Mouse (Mus musculus) brown adipose tissue, adult 24 weeks (tissue): ENCODE data around the gene Rnf220. TPM values are rescaled to one million over a fixed set of nuclear protein-coding genes. Genes with fewer than 3 reads are reported as not detected.

Experiments
- H3K27ac ChIP-seq: fragments of 200-500 bp; replicated peaks from 2 replicates; pipeline ENCODE4 v1.5.1; 2012; ENCODE audit warnings: low read depth, mild to moderate bottlenecking, low read length
- H3K4me1 ChIP-seq: fragments of 200-500 bp; 2 replicates; pipeline ENCODE4 v1.6.1; 2012; ENCODE audit warnings: low read length, mixed read lengths; ENCODE audit not compliant: control insufficient read depth, insufficient read depth, insufficient read length
- H3K4me3 ChIP-seq: fragments of 200-500 bp; 2 replicates; pipeline ENCODE4 v1.5.1; 2012; ENCODE audit warnings: low read depth, mild to moderate bottlenecking, low read length, moderate library complexity; ENCODE audit not compliant: insufficient read depth
- polyA plus RNA-seq: library from polyadenylated mRNA; stranded (reverse); fragments of >200 nt; gene quantifications from 2 replicates; pipeline ENCODE4 v1.2.4, GENCODE M21; 2012; ENCODE audit not compliant: missing spikeins, insufficient read depth, insufficient read length

Rnf220 gene
- polyA plus RNA-seq, 1 experiment: 17.7 TPM

DNA sequence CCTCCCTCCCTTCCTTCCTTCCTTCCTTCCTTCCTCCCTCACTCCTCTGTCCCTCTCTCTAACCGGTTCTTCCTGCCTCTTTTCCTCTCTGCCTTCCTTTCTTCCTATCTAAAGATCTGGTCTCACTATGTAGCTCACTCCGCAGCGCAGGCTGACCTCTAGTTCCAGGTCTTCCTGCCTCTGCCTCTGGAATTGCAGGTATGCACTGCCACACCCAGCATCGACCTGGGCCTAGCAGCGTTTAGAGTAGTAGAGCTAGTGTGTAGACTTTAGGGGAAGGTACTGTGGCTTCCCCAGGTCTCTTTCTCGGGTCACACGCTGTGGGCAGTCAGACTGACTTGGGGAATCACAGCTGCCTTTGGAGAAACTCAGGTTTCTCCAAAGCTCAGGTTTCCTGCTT is 191.4 kb downstream of the Rnf220 start:
- H3K4me1 ChIP-seq: peaks cover 11% of the 10 kb centered on the region
- H3K27ac ChIP-seq: no peak overlapping the region
- H3K4me3 ChIP-seq: no peak overlapping the region

DNA sequence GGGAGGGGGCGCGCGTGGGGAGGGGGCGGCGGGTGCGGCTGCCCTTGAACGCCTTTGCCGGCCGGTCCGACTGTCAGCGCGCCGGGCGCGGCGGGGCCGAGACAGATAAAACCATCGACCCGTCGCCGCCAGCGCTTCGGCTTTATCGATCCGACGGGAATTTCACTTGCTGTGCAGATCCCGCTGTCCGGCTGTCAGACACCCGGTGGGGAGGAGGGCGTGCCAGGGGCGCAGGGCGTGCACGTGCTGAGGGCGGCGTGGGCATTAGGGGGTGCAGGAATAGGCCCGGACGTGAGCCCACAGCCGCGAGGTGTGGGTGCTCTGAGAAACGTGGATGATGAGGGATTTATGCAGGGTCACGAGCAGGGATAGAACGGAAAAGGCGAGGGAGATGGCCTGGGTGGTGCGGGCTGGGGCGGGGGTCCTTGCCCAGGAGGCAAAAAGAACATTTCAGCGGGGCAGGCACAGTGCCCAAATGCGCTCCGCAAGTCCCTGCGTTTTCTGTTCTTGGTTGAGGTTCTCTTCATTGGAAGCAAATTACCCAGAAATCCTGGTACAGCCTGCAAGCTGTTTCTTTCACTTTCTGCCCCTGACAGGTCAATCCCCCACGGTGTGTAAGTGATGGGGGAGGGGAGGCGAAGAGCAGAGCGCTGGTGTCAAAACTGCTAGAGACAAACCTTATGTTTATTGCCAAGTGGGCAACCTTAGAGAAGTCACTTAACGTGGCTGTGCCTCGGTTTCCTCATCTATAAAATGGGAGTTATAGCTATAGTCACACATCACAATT is 192.4 kb downstream of the Rnf220 start:
- peaks cover 11% of the 10 kb centered on the region for H3K4me1 ChIP-seq
- peak overlapping the region; percentile 26 for H3K27ac ChIP-seq
- H3K4me3 ChIP-seq: peak overlapping the region; percentile 74

GRCm38 (mm10) chr4:117303581-117304238 is 193.1 kb downstream of the Rnf220 start:
- peaks cover 11% of the 10 kb centered on the region for H3K4me1 ChIP-seq
- peak overlapping the region; percentile 81 for H3K27ac ChIP-seq
- peak overlapping the region; percentile 74 for H3K4me3 ChIP-seq

DNA sequence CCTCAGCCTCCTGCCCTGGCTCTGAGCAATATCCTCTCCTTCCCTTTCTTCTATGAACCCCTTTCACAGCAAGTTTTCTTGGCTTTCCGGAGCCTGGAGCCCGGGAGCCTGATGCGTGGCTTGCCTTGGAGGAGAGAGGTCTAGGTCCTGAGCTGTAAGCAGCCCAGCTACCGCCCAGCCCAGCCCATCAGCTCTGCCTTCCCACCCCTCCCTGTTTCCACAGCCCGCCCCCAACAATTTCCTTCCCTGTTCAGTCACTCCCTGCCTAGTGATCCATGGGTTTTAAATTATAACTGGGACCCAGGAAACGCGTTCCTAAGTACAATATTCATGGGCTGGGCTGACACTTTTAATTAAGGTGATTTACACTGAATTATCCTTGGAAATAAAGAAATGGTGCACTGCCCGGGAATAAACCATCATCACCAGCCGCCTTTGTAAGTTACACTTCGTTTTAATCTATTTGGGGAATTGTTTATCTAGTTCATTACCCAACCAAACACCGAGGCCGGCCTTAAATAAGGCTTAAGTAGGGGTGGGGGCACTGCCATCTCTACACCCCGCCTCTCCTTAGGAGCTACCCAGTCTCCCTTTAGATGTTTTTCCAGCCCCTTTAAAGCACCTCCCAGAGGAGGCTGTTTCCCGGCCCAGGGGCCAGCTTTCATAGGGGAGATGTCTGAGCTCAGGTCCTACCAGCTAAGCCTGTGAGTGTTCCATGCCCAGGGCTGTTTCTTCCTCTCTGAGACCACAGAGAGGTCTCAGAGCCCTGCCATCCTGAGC is 194.6 kb downstream of the Rnf220 start:
- peak overlapping the region; percentile 81 for H3K27ac ChIP-seq
- peaks cover 11% of the 10 kb centered on the region for H3K4me1 ChIP-seq
- no peak overlapping the region for H3K4me3 ChIP-seq

DNA sequence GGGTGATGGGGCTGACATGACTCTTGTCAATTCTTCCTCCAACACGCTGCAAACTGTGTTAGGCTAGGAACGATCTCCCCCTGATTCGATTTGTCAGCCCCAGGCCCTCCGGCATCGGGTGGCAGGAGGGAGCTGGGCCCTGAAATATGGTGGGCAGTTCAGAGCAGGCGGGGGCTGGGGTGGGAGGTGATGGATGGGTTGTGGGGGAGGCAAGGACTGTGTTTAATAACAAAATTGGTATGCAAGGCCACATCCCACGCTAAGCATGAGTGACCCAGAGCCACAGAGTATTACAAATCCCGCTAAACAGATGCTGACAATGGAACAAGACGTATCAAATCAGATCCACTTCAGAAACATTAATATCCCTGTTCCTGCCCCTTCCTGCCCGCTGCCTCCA is 196.9 kb downstream of the Rnf220 start:
- peaks cover 11% of the 10 kb centered on the region for H3K4me1 ChIP-seq
- no peak overlapping the region for H3K27ac ChIP-seq
- no peak overlapping the region for H3K4me3 ChIP-seq

- no peak overlapping the region for H3K27ac ChIP-seq
- no peak overlapping the region for H3K4me3 ChIP-seq
- H3K4me1 ChIP-seq: peaks cover 2% of the 10 kb centered on the region; the same call in 1 of the 2 replicates
Measured at GRCm38 (mm10) chr4:117297819-117298218, 199.0 kb downstream of the Rnf220 start.

DNA sequence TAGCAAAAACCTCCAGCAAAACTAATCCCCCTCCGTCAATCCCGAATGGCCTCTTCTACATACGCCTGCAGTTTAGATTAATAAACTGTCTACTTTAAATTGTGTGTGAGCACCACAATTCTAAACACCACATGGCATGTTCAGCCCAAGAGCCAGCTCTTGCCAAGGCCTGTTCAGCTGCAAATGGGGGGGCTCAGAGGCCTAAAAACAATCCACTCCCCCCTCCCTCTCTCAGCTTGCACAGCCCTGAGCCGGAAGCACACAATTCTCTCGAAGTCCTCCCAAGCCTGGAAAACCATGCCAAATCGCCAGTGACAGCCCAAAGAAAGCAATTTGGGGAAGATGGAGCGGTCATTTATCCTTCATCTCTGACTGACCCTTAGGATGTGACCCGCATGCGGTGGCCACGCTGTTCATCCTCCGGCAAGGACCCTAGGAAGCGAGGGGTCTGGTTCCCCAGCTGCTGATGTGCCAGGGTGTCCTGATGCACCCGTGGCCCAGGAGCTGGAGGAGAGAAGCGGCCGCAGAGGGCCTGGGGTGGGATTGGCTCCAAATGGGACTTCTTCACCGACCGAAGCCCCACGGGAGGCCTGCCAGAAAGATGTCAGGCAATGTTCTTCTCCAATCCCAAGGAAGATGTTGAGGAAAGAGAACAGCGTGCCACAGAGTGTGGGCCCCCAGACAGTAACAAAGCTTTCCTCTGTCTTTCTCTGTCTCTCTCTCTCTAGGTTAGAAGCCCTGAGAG is 199.8 kb downstream of the Rnf220 start:
- Histone ChIP-seq H3K4me3 (no peak overlapping the region), H3K27ac (no peak overlapping the region), H3K4me1 (no peaks in the 10 kb centered on the region)

GRCm38 (mm10) chr4:117291696-117292095 is 205.2 kb downstream of the Rnf220 start:
- no peaks in the 10 kb centered on the region for H3K4me1 ChIP-seq
- H3K4me3 ChIP-seq: no peak overlapping the region
- H3K27ac ChIP-seq: no peak overlapping the region

- Histone ChIP-seq H3K27ac (peak overlapping the region; percentile 49), H3K4me3 (peak overlapping the region; percentile 60), H3K4me1 (no peaks in the 10 kb centered on the region)
Measured at GRCm38 (mm10) chr4:117288927-117289801, 207.7 kb downstream of the Rnf220 start.

GRCm38 (mm10) chr4:117288277-117288926 is 208.4 kb downstream of the Rnf220 start:
- Histone ChIP-seq H3K4me3 (peak overlapping the region; percentile 60), H3K4me1 (no peaks in the 10 kb centered on the region), H3K27ac (no peak overlapping the region; the same call in 1 of the 2 replicates)

GRCm38 (mm10) chr4:117284363-117284762 is 212.5 kb downstream of the Rnf220 start:
- Histone ChIP-seq H3K4me3 (no peak overlapping the region), H3K4me1 (no peaks in the 10 kb centered on the region), H3K27ac (no peak overlapping the region)

DNA sequence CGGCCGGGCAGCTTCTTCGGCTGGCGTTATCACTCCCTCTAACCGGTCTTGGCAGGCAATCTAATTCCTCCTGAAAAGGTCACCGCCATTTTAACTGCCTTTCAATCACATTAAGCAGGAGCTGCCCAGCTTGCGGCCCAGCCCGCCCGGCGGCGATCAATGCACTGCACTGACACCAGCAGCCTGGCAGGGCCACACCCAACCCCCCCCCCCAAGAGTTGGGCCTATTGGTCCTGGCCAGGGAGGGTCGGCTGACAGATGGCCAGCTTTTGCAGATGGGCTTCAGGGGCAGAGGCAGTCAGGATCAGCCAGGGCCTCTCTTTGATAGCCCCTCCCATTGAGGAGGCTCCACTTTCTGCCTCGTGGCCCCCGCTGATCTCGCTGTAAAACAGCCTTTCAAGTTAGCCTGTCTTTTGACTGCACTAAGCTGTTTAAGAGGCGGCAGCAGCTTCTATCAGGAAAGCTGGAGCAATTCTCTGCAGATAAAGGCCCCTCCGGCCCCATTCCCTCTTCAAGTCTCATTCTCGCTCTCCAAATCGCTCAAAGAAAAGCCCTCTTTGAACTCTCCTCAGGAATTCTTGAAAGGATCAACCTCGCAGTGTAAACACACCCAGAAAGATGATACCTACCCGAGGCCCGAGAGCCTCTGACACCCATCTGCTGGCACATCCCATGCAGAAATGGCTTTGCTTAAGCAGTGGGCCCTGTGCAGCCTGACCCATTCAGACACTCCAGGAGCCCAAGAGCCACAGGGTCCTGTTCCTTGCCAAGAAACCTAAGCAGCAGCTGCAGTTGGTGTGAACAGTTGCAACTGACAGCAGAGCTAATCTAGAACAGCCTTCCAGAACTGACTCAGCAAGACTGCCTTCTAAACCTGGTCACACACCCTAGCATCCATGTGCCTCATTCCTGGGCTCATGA is 213.3 kb downstream of the Rnf220 start:
- H3K4me1 ChIP-seq: no peaks in the 10 kb centered on the region
- H3K4me3 ChIP-seq: no peak overlapping the region
- H3K27ac ChIP-seq: no peak overlapping the region
